Mouse (Mus musculus) ES-E14 (cell line): Measurements from ENCODE around the gene Anks1b.

Source experiments
- CHD2 ChIP-seq: IDR thresholded peaks from 2 replicates; pipeline ENCODE4 v1.6.1; 2014; ENCODE audit warnings: mild to moderate bottlenecking, low read depth, low read length, inconsistent platforms
- HCFC1 ChIP-seq: IDR thresholded peaks from 2 replicates; pipeline ENCODE4 v1.6.1; 2012; ENCODE audit warnings: low read length, inconsistent platforms, borderline replicate concordance; ENCODE audit not compliant: insufficient read depth
- MAFK ChIP-seq: IDR thresholded peaks from 2 replicates; pipeline ENCODE4 v1.6.1; 2014; ENCODE audit warnings: mild to moderate bottlenecking, low read depth, low read length, inconsistent platforms; ENCODE audit not compliant: insufficient read depth
- ZC3H11A ChIP-seq: IDR thresholded peaks from 2 replicates; pipeline ENCODE4 v1.6.1; 2012; ENCODE audit warnings: low read depth, mild to moderate bottlenecking, inconsistent platforms, low read length, borderline replicate concordance
- ZNF384 ChIP-seq: IDR thresholded peaks from 2 replicates; pipeline ENCODE4 v1.6.1; 2012; ENCODE audit warnings: low read depth, low read length, inconsistent platforms

DNA sequence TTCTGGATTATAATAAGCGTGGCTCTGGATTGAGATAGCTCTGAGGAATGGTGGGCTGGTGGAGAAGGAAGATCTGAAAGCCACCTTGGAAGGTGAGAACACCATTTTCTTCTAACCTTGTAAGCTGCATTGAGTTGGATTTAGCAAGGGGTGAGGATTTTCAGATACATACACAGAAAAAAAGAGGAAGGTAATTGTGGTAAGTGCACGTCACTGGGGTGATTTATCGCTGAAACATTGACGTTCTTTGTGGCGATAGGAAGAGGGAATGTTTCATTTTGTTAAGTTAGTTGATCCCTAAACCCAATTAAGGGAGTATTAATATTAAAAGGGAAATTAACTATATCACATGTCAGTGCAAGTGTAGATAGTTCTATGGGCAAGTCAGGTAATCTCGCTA, 336.7 kb downstream of the Anks1b start:
- TF ChIP-seq MAFK = no peak
- TF ChIP-seq ZNF384 = no peak
- no peak for TF ChIP-seq HCFC1
- TF ChIP-seq CHD2 = no peak
- TF ChIP-seq ZC3H11A = no peak
